Mouse (Mus musculus): ENCODE measurements at regions not wholly inside any gene's neighbourhood (a gene's known extent, or its start where the extent isn't known, plus 50 kb on each side); places are given as distances from the start of the nearest gene placed in this dataset.

DNA sequence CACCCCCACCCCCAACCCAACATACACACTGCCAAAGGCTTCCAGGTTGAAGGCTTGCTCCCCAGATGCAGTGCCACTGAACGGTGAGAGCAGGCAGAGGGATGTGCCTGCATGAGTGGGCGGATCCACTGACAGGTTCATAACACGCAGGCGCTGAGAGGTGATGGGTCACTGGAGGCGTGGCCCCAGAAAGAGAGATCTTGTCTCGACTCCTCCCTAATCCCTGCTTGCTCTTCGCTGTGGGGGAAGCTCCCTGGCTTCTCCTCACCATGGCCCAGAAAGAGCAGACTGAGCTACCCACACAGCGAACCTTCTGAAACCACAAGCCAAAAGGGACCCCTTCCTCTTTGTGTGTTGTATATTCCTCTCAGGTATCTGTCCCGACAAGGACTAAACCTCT is 470.6 kb upstream of the Tbx3 start:
- TF ChIP-seq POLR2A (IDR thresholded peaks at IDR 0.05; ENCODE audit: insufficient read length, low read depth) (no peak), CEBPB (IDR thresholded peaks at IDR 0.05; ENCODE audit: insufficient read depth, poor library complexity, severe bottlenecking) (no peak), TCF12 (IDR thresholded peaks at IDR 0.05; ENCODE audit: insufficient read depth, poor library complexity, severe bottlenecking) (no peak), USF1 (IDR thresholded peaks at IDR 0.05; ENCODE audit: low read depth) (no peak), POLR2AphosphoS2 (IDR thresholded peaks at IDR 0.05; ENCODE audit: insufficient read length, low read depth) (no peak)
